Mouse (Mus musculus) heart, adult 2 months (tissue): Measurements from ENCODE around the gene Trpm1. TPM values are rescaled to one million over a fixed set of nuclear protein-coding genes. Genes with fewer than 3 reads are reported as not detected.

Source experiments
- DNase-seq, 2 experiments: peaks; one replicate each; pipeline ENCODE4 v3.0.0; 2021
- H3K27ac ChIP-seq: fragments of 200-600 bp; 2 replicates; pipeline ENCODE4 v1.8.1; 2022
- H3K27me3 ChIP-seq: fragments of 200-500 bp; 2 replicates; pipeline ENCODE4 v1.6.1; 2012; ENCODE audit warnings: mild to moderate bottlenecking, low read length, inconsistent platforms, mixed read lengths; ENCODE audit not compliant: control insufficient read depth, insufficient read depth
- H3K36me3 ChIP-seq: fragments of 200-500 bp; 2 replicates; pipeline ENCODE4 v1.6.1; 2012; ENCODE audit warnings: low read length, inconsistent platforms; ENCODE audit not compliant: control insufficient read depth, insufficient read depth
- H3K4me1 ChIP-seq: fragments of 200-500 bp; 2 replicates; pipeline ENCODE4 v1.6.1; 2011; ENCODE audit warnings: low read length; ENCODE audit not compliant: control insufficient read depth, insufficient read depth
- H3K4me3 ChIP-seq: fragments of 200-600 bp; 2 replicates; pipeline ENCODE4 v1.8.1; 2022
- H3K79me2 ChIP-seq: fragments of 200-500 bp; replicated peaks from 2 replicates; pipeline ENCODE4 v1.6.1; 2012; ENCODE audit warnings: mild to moderate bottlenecking, inconsistent platforms, low read length, moderate library complexity, mixed read lengths; ENCODE audit not compliant: control insufficient read depth, insufficient read depth
- H3K9ac ChIP-seq: fragments of 200-500 bp; 2 replicates; pipeline ENCODE4 v1.6.1; 2012; ENCODE audit warnings: low read depth, mild to moderate bottlenecking, control low read depth, inconsistent platforms, low read length, mixed read lengths
- CTCF ChIP-seq: fragments of 200-600 bp; IDR thresholded peaks from 2 replicates; pipeline ENCODE4 v1.8.1; 2022; ENCODE audit warnings: antibody characterized with exemption, mild to moderate bottlenecking, moderate library complexity
- EP300 ChIP-seq: fragments of 200-500 bp; IDR thresholded peaks from 2 replicates; pipeline ENCODE4 v1.6.1; 2011; ENCODE audit warnings: low read depth, low read length, control low read depth; ENCODE audit not compliant: insufficient read depth
- POLR2A ChIP-seq: fragments of 200-500 bp; IDR thresholded peaks from 2 replicates; pipeline ENCODE4 v1.6.1; 2011; ENCODE audit warnings: mild to moderate bottlenecking, low read depth, low read length, control low read depth; ENCODE audit not compliant: insufficient read depth
- WGBS: fragments of 180-500 bp; shearing (Covaris S2); methylation state at CpG from one replicate; pipeline ENCODE4 v1.1.7; 2018; 5-methylcytosine and 5-hydroxymethylcytosine counted together
- intact Hi-C: fragments of 180-260 bp; cut with DNase I; formaldehyde crosslinking; loops from one replicate; pipeline ENCODE4 v1.15.1; 2025
- polyA plus RNA-seq: library from polyadenylated mRNA; depleted of rRNA; stranded (reverse); fragments of >200 nt; gene quantifications from 2 replicates; pipeline ENCODE4 v1.2.3, GENCODE M21; 2012
- total RNA-seq, 2 experiments: library from RNA; stranded (reverse); gene quantifications; 2 replicates each; pipeline ENCODE4 v1.2.3; 2021

The Trpm1 gene
- total and polyA plus RNA-seq, 3 experiments = 0.06 TPM; not detected in 2

- DNase-seq = no peak
- Histone ChIP-seq H3K36me3 (no peaks in the 10 kb centered on the region), H3K4me3 (no peak overlapping the region), H3K27ac (no peak overlapping the region), H3K9ac (no peak overlapping the region), H3K79me2 (no peaks in the 10 kb centered on the region), H3K4me1 (no peaks in the 10 kb centered on the region; the same call in 1 of the 2 replicates), H3K27me3 (no peaks in the 10 kb centered on the region)
- intact Hi-C loops = no loop called here
- WGBS = 45% methylated on average over 2 of the region's 2 CpGs
- no peak for TF ChIP-seq POLR2A
- no peak for TF ChIP-seq CTCF
- no peak for TF ChIP-seq EP300
These were observed 4.3 kb upstream of the Trpm1 start for GRCm38 (mm10) chr7:64149337-64149736.

- Histone ChIP-seq H3K36me3 (no peaks in the 10 kb centered on the region), H3K4me3 (no peak overlapping the region), H3K27me3 (no peaks in the 10 kb centered on the region), H3K79me2 (no peaks in the 10 kb centered on the region), H3K9ac (no peak overlapping the region), H3K27ac (no peak overlapping the region), H3K4me1 (no peaks in the 10 kb centered on the region; the same call in 1 of the 2 replicates)
- WGBS = 42% methylated on average over 2 of the region's 2 CpGs
- no peak for TF ChIP-seq POLR2A
- TF ChIP-seq CTCF = peak; percentile 58
- TF ChIP-seq EP300 = no peak
- no peak for DNase-seq
- intact Hi-C loops = loop anchor here (10.0 kb wide), 3 partner anchors 85 to 295 kb away; partner anchors contain the start of gene Klf13
These were observed 3.9 kb upstream of the Trpm1 start for GRCm38 (mm10) chr7:64149747-64150146.

- H3K9ac ChIP-seq = no peak overlapping the region
- intact Hi-C loops = loop anchor here (10.0 kb wide), 3 partner anchors 86 to 296 kb away; partner anchors contain the start of gene Klf13
- no peaks in the 10 kb centered on the region for H3K36me3 ChIP-seq
- 50% methylated on average over 6 of the region's 6 CpGs for WGBS
- H3K4me1 ChIP-seq = peaks cover 5% of the 10 kb centered on the region
- TF ChIP-seq EP300 = no peak
- no peak for TF ChIP-seq CTCF
- TF ChIP-seq POLR2A = no peak
- H3K27me3 ChIP-seq = no peaks in the 10 kb centered on the region
- DNase-seq = no peak
- no peak overlapping the region for H3K27ac ChIP-seq
- no peaks in the 10 kb centered on the region for H3K79me2 ChIP-seq
- H3K4me3 ChIP-seq = no peak overlapping the region
These were observed 3.1 kb upstream of the Trpm1 start for GRCm38 (mm10) chr7:64150436-64151080.

- H3K4me1 ChIP-seq = peaks cover 30% of the 10 kb centered on the region
- peak overlapping the region; percentile 33; the same call in 1 of the 2 replicates for H3K4me3 ChIP-seq
These were observed 1.6 kb downstream of the Trpm1 start for GRCm38 (mm10) chr7:64155226-64155625.

DNA sequence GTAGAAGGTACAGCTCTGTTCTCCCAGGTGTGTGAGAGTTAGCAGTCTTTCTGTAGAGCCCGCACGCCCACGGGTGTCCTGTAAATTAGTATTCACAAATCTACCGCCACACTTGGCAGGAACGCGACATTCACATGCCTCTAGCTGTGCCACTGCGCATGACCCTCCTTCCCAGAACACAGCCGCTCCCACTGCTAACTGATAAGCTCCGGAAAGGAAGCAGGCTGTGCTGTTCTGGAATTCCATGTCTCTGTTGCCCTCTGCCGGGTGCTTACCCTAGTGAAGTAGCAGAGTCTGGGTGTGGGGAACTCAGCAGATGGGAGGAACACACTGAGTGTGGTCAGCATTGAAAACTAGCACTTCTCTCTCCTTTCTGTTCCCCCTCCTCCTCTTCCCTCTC, 2.1 kb downstream of the Trpm1 start:
- H3K36me3 ChIP-seq = no peaks in the 10 kb centered on the region
- H3K9ac ChIP-seq = peak overlapping the region; percentile 36
- H3K4me3 ChIP-seq = peak overlapping the region; percentile 33; the same call in 1 of the 2 replicates
- H3K4me1 ChIP-seq = peaks cover 31% of the 10 kb centered on the region
- peak overlapping the region; percentile 91 for H3K27ac ChIP-seq
- no peaks in the 10 kb centered on the region for H3K27me3 ChIP-seq
- TF ChIP-seq EP300 (peak; percentile 99), POLR2A (peak; percentile 69), CTCF (peak; percentile 80)
- WGBS = under 1% methylated on average over 10 of the region's 10 CpGs
- intact Hi-C loops = loop anchor here (1.0 to 10.0 kb wide), 4 partner anchors 91 to 402 kb away; partner anchors contain the start of gene Klf13
- no peaks in the 10 kb centered on the region for H3K79me2 ChIP-seq
- DNase-seq = peak; percentile 85 to 91

More at GRCm38 (mm10) chr7:64155226-64155625, 1.6 kb downstream of the Trpm1 start:
- Histone ChIP-seq H3K27me3 (no peaks in the 10 kb centered on the region), H3K36me3 (no peaks in the 10 kb centered on the region), H3K27ac (peak overlapping the region; percentile 91), H3K79me2 (no peaks in the 10 kb centered on the region), H3K9ac (peak overlapping the region; percentile 38; the same call in 1 of the 2 replicates)
- intact Hi-C loops = loop anchor here (10.0 kb wide), 3 partner anchors 90 to 300 kb away; partner anchors contain the start of gene Klf13
- 50% methylated on average over 4 of the region's 4 CpGs for WGBS
- TF ChIP-seq CTCF = no peak
- no peak for TF ChIP-seq POLR2A
- no peak for TF ChIP-seq EP300
- DNase-seq = no peak
